Mouse (Mus musculus) neutrophil, adult 83 days (primary cell): ENCODE data around the gene Tusc2. TPM values are rescaled to one million over a fixed set of nuclear protein-coding genes. Genes with fewer than 3 reads are reported as not detected.

Experiments
- total RNA-seq, 2 experiments: library from RNA; stranded (reverse); gene quantifications; one replicate each; pipeline ENCODE4 v1.2.4; 2023

The Tusc2 gene
- total RNA-seq: 1 to 10 TPM; 9.0 to 9.8 TPM

DNA sequence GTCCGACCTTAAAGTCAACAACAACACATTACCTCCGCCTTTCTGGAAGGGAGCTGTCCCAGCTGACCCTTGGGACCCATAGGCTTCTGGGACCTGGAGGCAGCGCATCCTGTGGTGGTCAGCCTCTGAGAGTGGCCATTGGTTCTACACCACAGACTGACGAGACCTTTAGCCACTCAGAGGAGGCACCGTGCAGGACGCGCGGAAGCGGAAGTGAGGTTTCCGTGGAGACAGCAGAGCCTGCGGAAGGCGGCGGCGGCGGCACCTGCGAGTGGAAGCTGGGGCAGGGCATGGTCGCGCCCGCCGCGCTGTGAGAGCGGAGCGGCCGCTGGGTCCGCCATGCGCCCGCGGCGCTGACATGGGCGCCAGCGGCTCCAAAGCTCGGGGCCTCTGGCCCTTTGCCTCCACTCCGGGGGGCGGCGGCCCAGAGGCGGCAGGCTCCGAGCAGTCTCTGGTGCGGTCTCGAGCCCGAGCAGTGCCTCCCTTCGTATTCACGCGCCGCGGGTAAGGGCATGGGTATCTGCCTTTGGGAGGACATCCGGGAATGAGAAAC lies at the start of gene Tusc2:
Gene Tusc2 (plus strand): TSS at position 227 of the 553 bp plus-strand sequence.

DNA sequence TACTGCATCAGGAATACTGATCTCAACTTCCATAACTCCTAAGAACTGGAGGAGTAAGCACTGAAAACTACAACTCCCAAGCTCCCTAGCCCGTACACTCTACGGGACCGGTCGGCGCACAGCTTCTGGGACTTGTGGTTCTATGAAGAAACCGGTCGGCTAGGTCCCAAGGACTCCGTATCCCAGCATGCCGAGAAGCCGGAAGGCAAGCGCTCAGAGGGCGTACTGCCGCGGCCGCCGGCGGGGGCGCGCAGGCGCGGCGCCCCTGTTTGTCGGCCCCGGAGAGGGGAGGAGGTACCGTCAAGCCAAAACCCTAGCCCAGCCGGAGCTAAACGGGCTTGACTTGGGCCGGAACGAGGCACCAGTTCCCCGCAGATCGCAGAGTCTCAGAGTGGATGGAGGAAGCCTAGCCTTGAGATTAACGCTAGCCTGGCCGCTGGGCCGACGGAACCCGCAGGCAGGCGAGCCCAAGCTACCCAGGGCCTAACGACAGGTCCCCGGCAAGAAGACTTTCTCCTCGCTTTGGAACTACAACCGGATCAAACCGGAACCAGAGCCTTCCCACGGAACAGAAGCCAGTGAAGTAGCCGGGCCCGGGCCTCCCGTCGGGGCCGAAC lies 29.2 kb upstream of the Tusc2 start, which contains the start of gene Tmem115:
Gene Tmem115 (plus strand): TSS at position 155 of the 617 bp plus-strand sequence.

DNA sequence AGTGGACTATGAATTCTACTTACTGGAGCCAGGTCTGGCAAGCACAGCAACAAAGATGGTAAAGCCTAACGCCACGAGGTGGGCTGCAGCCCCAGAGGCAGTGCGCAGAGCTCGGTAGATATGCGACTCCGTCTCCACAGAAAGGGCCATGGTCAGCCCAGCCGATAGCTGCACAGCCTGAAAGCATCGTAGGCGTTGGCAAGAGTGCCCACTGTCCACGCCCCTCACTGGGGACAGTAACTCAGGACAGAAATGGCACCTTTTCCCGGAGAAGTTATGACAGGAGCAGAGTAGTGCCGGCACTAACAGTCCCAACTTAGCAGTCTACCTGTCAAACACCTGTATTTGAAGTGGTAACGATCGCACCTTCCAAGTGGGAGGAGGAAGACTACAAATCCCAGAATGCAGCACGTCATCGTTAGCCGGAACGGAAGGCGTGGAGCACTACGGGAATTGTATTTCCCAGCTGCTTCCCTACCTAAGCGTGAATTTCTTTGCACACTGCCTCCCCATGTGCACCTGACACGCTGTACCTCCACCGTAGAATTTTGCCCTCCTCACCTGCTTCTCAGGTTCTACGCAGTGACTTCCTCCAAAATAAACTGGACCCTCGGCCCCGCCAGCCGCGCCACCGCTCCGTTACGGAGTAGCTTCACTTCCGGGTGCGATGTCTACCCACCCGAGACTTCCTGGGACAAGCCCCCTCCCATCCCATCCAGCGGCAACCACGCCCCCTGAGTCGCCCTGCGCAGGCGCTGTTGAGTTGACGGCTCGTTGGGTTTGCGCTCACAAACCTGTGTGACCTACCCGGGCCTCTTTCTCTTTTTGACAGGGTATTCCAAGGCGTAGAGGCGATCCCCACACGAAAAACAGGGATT lies 21.3 kb upstream of the Tusc2 start, which contains the start of the genes Cyb561d2 and Nprl2:
Gene Cyb561d2 (minus strand): TSS at position 720 of the 878 bp plus-strand sequence.
Gene Nprl2 (plus strand): TSS at position 753 of the 878 bp plus-strand sequence.

DNA sequence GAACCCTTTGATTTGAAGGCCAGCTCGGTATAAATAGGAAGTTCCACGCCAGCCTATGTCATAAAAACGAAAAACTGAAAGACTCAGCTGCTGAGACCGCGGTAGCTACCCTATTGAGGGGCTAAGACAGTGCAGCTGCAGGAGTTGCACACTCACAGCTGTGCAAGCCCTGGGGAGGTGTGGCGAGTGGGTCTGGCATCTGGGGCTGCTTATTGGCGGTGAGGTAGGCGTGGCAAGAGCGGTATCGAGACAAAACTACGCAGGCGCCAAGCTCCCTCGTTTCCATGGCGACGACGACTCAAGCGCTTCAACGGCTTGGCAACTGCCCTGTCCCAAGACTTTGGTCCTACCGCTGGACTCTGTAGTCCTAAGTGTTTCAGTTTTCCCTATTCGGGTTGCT lies 16.0 kb upstream of the Tusc2 start, which contains the start of gene Zmynd10:
Gene Zmynd10 (plus strand): TSS at position 273 of the 400 bp plus-strand sequence.

DNA sequence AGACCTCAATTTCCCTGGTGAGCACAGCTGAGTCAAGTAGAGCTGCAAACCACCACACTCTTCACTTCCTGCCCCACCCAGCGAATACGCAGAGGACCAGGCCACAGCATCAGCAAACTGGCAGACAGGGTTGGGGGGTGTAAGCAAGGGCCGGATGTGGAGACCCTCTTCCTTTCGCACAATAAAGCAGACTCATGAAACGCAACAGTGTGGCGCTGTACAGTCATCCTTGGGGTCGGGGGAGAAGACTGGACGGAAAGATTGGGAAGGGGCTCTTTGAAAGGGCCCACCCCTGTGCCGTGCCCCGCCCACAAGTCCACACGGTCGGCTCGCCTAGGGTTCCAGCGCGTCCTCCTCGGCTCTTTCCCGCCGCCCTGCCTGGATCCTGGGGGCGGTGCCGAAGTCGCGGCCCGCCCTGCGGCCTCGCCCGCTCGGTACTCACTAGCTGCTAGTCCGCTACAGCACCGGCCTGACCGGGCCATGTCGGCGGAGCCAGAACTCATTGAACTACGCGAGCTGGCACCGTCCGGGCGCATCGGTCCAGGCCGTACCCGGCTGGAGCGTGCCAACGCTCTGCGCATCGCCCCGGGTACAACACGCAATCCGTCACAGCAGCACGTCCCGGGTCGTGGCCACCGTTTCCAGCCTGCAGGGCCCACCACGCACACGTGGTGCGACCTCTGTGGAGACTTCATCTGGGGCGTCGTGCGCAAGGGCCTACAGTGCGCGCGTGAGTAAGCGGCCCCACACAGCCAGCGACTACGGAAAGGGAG lies 11.8 kb upstream of the Tusc2 start, which contains the start of gene Rassf1:
Gene Rassf1 (plus strand): TSS at position 439 of the 773 bp plus-strand sequence.

DNA sequence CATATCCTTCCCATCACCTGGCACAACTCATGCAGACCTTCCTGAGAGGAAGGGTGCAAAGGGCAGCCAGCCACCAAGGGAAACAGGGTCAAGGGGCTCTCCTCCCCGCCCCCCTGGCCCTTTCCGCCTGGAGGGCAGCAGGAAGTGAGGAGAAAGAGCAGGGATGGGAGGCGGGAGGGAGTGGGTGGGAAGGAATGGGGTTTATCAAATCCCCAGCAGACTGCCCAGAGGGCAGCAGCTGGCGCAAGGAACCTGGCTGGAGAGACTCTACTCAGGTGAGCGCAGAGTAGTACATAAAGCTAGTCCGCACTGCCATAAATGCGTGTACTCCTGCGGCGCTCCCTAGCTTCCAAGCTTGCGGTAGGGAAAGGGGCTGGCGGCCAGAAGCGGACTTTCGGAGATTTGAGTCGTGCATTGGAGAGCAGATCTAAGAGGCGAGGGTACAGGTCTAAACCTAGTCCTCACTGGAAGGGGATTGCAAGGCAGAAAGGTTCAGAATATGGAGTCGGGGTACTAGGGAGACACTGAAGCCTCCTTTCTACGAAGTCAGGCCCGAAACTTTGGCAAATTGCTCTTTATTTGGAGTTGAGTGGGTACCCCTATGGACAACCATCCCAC lies 4.8 kb downstream of the Tusc2 start, which contains the start of gene Hyal2:
Gene Hyal2 (plus strand): TSS at position 244 of the 618 bp plus-strand sequence.

DNA sequence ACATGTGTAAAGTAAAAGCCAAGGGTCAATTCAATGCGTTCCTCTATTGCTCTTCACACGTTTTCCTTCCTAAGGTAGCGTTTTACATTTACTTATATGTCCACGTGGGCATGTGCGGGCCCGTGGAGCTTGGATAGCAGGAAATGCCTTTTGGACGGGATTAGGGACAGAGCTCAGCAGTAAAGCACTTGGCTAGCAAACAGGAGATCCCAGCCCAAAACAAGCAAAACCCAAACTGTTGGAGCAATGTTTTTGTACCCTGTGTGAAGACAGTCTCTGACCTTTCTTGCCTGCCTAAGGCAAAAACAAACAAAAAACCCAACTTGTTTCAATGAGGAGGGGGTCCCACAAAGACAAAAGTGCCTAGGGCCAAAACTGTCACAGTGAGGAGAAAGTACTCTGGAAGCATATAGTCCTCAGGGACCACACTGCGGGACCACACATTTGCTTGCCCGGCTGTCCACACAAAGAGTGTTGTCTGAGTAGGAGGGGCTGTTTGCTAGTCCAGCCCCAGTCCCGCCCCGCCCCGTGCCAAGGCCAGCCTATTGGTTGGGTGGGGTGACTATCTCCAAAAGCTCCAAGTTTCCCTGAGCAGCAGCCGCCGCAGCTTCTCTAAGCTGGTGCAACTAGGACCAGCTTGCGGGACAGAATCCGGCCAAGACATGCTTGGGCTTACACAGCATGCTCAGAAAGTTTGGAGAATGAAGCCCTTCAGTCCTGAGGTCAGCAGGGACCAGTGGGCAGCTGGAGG lies 13.5 kb downstream of the Tusc2 start, which contains the start of gene Hyal1:
Gene Hyal1 (plus strand): TSS at position 571 of the 751 bp plus-strand sequence.

DNA sequence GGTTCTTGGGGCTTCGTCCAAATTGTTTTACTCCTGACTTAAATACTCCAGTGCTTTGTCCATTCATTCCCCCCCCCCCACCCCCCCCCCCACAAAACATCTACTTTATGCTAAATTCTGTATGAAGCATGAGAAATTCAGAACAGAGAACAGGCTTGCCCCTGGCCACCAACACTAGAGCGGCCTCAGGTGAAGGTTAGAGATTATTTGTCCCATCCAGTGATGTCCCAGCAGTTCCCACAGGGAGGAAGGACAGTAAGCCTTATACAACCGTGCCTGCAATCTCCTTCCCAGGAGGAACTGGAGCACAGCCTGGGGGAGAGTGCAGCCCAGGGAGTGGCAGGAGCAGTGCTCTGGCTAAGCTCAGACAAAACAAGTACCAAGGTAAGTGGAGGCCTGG lies 15.5 kb downstream of the Tusc2 start, which contains the start of gene Naa80:
Gene Naa80 (plus strand): TSS at position 301 of the 400 bp plus-strand sequence.

DNA sequence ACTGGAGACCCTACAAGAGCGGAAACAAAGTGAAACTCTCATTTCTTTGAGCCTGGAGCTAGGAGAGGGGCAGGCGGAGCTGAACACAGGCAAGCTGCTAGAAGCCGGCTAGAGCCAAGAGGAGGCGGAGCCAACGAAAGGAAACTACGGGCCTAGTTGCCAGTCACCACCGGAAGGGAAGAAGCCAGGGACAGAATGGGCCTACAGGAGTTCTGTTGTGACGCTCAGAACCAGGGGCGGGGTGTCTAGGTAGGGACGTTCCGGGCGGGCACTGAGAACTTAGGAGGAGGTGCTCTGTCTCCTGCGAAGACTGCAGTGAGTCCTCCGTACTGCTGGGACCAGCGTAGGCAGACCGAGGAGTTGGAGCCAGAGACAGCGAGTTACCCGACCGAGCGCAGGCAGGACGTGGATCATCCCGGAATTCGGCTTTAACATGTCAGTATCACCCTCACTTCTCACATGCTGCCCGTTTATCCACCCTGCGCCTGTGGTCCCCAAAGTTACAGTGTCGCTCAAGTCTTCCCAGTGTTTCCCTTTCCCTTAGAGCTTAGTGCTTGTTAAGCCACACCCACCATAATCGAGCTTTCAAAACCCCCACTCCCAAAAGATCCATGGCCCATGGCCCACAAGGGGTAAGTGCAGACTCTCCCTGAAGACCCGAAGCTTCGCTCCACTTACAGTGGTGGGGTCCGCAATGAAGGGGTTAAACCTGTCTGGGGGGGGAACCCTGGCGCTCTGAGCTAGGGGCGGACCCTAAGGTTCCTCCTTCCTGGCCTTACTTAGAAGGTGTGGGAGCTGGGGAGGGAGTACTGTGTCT lies 17.7 kb downstream of the Tusc2 start, which contains the start of gene Hyal3:
Gene Hyal3 (plus strand): TSS at position 318 of the 817 bp plus-strand sequence.

DNA sequence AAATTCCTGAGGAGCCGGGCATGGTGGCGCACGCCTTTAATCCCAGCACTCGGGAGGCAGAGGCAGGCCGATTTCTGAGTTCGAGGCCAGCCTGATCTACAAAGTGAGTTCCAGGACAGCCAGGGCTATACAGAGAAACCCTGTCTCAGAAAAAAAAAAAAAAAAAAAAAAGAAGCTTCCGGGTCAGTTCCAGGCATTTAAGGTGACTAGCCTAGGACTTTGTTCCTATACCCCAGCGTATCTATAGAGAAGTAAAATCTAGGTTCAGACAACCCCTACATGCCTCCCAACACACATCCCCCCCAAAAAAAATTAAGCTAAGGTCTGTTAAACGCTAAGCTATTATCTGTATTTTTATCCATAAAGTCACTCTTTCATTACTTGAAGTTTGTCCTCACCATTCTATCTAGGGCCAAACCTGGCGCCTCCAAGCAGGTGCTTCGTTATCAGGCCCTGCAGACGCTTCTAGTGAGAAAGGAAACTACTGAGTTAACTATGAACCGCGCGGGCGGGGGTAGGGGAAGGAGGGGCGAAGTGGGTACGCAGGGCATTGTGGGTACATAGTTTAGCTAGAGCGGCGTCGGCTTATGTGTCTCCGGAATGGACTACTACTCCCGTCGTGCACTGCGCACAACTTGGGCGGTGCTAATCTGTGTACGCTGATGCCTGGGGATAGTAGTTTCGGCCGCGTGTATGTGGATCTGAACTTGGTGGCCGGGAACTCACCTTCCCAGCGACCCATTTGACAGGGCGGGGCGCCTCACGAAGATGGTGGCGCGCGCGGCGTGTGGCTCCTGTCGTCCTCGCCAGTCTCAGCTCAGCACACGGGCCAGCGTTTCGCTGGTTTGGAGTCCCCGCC lies 24.1 kb downstream of the Tusc2 start, which contains the start of gene Ifrd2:
Gene Ifrd2 (plus strand): TSS at position 669 of the 859 bp plus-strand sequence.

DNA sequence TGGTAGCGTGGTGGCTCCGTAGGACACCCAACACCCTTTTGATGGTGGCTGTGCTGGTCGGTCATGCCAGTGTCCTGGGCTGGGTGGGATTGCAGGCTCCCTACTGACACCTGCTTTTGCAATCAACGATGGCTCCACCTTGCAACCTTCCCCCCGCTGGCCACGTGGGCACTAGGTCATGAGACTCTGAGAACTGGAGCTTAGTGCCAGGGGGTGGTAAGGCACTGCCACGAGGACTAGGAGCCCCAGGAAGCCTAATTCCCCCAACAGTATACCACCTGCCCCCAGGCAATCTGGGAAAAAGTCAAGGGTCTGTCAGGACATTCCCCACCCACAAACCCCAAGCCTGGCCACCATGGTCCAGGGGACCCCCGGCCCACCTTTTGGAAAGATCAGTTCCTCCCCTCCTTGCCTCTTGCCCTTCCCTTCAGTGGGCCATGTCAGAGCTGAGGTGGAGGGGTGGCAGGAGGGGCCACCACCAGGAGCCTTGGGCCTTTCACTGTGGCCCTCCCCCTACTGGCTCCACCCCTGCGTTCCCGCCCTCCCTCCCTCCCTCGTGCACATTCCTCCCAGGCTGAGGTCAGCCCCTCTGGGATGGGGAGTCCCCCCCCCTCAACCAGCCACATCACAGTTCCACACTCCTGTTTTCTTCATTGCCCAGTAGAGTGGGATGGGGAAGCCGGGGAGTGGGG lies 45.8 kb downstream of the Tusc2 start, which contains the start of gene Sema3b:
Gene Sema3b (minus strand): TSS at position 489 of the 692 bp plus-strand sequence.

Other genes starting within 250 kb of the Tusc2 start
- gene Hemk1, start 224.9 kb upstream of the Tusc2 start, total RNA-seq: 1 to 10 TPM; 6.0 to 7.2 TPM
- under 1 TPM in 1 of 2 experiments, not detected in 1; 0.20 TPM for gene 6430571L13Rik, start 222.7 kb upstream of the Tusc2 start, total RNA-seq
- gene Cacna2d2, start 163.6 kb upstream of the Tusc2 start, total RNA-seq: under 1 TPM; 0.20 to 0.22 TPM
- gene Tmem115, start 29.3 kb upstream of the Tusc2 start, total RNA-seq: 10 to 100 TPM; 14.3 to 17.0 TPM
- gene Cyb561d2, start 21.1 kb upstream of the Tusc2 start, total RNA-seq: 1 to 10 TPM; 5.9 to 7.1 TPM
- 1 to 10 TPM; 9.0 to 9.8 TPM for gene Nprl2, start 21.0 kb upstream of the Tusc2 start, total RNA-seq
- under 1 TPM in 1 of 2 experiments, not detected in 1; 0.44 TPM for gene Zmynd10, start 16.0 kb upstream of the Tusc2 start, total RNA-seq
- gene Rassf1, start 11.7 kb upstream of the Tusc2 start, total RNA-seq: 10 to 100 TPM; 41.6 to 45.8 TPM
- 1 to 10 TPM; 3.9 to 4.1 TPM for gene Hyal2, start 4.7 kb downstream of the Tusc2 start, total RNA-seq
- 1 to 10 TPM; 1.1 to 1.6 TPM for gene Hyal1, start 13.7 kb downstream of the Tusc2 start, total RNA-seq
- 10 to 100 TPM in 1 of 2 experiments, 1 to 10 TPM in 1; 9.2 to 10.3 TPM for gene Naa80, start 15.6 kb downstream of the Tusc2 start, total RNA-seq
- gene Hyal3, start 17.6 kb downstream of the Tusc2 start, total RNA-seq: 1 to 10 TPM in 1 of 2 experiments, under 1 TPM in 1; 0.95 to 2.3 TPM
- gene Ifrd2, start 24.4 kb downstream of the Tusc2 start, total RNA-seq: 10 to 100 TPM; 29.3 to 35.9 TPM
- 1 to 10 TPM in 1 of 2 experiments, under 1 TPM in 1; 0.13 to 1.2 TPM for gene Sema3b, start 46.0 kb downstream of the Tusc2 start, total RNA-seq
- 1,000 to 10,000 TPM; 1,138 to 1,140 TPM for gene Gnai2, start 72.1 kb downstream of the Tusc2 start, total RNA-seq
- gene Slc38a3, start 106.3 kb downstream of the Tusc2 start, total RNA-seq: not detected
- gene Gnat1, start 116.5 kb downstream of the Tusc2 start, total RNA-seq: not detected
- not detected for gene Sema3f, start 147.2 kb downstream of the Tusc2 start, total RNA-seq
- 100 to 1,000 TPM; 182 to 203 TPM for gene Rbm5, start 207.7 kb downstream of the Tusc2 start, total RNA-seq